Mouse (Mus musculus) C2C12 (cell line): ENCODE results near the gene Suz12.

ENCODE experiments used
- MAX ChIP-seq: IDR thresholded peaks from one replicate; pipeline ENCODE4 v1.6.1; 2011; ENCODE audit warnings: mild to moderate bottlenecking, control low read depth
- MYOG ChIP-seq: IDR thresholded peaks from one replicate; pipeline ENCODE4 v1.6.1; 2011; ENCODE audit not compliant: control insufficient read depth, insufficient read length; ENCODE audit errors: extremely low read depth

GRCm38 (mm10) chr11:80077784-80078545 lies 85.1 kb downstream of the Suz12 start:
- TF ChIP-seq MYOG, result no peak
- TF ChIP-seq MAX, result no peak
